Mouse (Mus musculus): ENCODE measurements around the gene Atf1. TPM values are rescaled to one million over a fixed set of nuclear protein-coding genes. Genes with fewer than 3 reads are reported as not detected.

Atf1 gene
- polyA plus RNA-seq, 1 experiment from 2014 or later = 47.4 TPM

DNA sequence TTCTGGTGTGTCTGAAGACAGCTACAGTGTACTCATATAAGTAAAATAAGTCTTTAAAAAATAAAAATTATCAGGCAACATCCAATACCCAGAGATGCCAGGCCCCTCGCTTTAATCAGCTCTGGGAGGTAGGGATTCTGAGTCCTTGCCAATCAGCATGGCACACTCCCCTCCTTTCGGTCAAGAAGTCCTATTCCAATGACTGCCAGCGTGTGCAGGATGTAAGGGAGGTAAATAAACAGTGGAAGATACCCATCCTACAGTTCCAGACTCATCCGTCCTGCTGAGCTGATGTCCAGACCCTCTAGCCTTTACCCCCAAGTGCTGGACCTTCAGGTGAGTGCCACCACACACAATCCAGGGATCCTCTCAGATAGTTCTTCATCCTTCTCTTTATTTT is 2.2 kb upstream of the Atf1 start:
- Histone ChIP-seq H3K27ac (ENCODE audit: low read depth) (no peak overlapping the region), H3K4me3 (ENCODE audit: low read depth, low read length) (no peak overlapping the region), H3K27me3 (replicated peaks; ENCODE audit: control insufficient read depth, insufficient read depth, low read length) (no peaks in the 10 kb centered on the region), H3K9ac (ENCODE audit: low read length) (no peak overlapping the region), H3K4me2 (ENCODE audit: low read length) (no peak overlapping the region), H3K4me1 (replicated peaks; ENCODE audit: control insufficient read depth, insufficient read depth, low read length) (peaks cover 8% of the 10 kb centered on the region), H3K9me3 (ENCODE audit: control insufficient read depth, low read length) (peaks cover 14% of the 10 kb centered on the region), H3K36me3 (ENCODE audit: control insufficient read depth, insufficient read depth, low read length) (no peaks in the 10 kb centered on the region)
- no peak for ATAC-seq (replicated peaks; ENCODE audit: low FRiP score, low TSS enrichment, low read depth)
- no peak for DNase-seq (ENCODE audit: low spot score)
- WGBS = 92% methylated on average over 4 of the region's 4 CpGs

DNA sequence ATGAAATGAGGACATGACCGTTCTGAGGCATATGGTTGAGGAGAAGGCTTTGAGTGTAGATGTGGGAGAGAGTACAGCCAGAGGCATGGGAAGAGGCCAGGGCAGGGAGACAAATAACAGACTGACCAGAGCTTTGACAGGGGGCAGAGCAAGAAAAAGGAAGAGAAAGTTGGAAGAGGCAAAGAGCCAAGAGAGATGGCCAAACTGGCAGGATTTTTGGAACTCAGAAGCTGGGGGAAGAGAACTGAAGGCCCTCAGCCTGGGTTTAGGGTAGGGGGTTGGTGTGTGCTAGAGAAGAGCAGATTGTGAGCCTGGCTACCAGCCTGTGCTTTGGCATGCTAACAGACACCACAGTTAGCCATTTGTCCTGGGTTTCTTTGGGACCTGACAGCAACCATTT is 1.7 kb upstream of the Atf1 start:
- Histone ChIP-seq H3K27me3 (replicated peaks; ENCODE audit: control insufficient read depth, insufficient read depth, low read length) (no peaks in the 10 kb centered on the region), H3K27ac (ENCODE audit: low read depth) (no peak overlapping the region), H3K4me1 (replicated peaks; ENCODE audit: control insufficient read depth, insufficient read depth, low read length) (peaks cover 8% of the 10 kb centered on the region), H3K4me2 (ENCODE audit: low read length) (no peak overlapping the region), H3K9me3 (ENCODE audit: control insufficient read depth, low read length) (peaks cover 14% of the 10 kb centered on the region), H3K9ac (ENCODE audit: low read length) (no peak overlapping the region), H3K4me3 (ENCODE audit: low read depth, low read length) (no peak overlapping the region), H3K36me3 (ENCODE audit: control insufficient read depth, insufficient read depth, low read length) (no peaks in the 10 kb centered on the region)
- DNase-seq (ENCODE audit: low spot score) = no peak
- WGBS = 92% methylated on average over 1 of the region's 1 CpGs
- no peak for ATAC-seq (replicated peaks; ENCODE audit: low FRiP score, low TSS enrichment, low read depth)

DNA sequence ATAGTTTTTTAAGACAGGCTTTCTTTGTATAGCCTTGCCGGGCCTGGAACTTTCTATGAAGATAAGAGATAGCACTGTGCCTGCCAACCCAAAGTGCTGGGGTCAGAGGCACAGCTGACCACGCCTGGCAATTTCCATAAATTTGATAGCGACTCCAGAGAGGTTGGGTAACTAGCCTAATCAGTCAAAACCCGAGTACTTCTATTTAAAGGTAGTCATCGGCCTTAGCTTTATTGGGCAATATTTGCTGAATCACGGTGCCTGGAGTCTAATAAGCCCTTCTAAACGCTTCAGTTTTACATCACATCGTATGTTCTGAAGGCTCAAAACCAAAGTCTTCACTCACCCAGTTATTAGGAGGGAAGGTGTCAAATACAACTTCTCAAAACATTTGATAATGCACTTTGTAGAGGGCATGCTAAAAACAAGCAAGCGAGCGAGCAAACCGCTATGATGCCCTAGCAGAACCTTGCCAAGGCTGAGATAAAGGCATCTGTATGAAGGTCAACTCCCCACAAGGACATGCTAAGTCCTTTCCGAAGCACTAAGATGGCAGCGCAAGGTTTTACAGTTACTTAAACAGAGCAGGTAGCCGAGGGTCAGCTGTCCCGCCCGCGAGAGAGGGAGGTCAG is 472 bp upstream of the Atf1 start:
- 2% methylated on average over 17 of the region's 17 CpGs for WGBS

DNA sequence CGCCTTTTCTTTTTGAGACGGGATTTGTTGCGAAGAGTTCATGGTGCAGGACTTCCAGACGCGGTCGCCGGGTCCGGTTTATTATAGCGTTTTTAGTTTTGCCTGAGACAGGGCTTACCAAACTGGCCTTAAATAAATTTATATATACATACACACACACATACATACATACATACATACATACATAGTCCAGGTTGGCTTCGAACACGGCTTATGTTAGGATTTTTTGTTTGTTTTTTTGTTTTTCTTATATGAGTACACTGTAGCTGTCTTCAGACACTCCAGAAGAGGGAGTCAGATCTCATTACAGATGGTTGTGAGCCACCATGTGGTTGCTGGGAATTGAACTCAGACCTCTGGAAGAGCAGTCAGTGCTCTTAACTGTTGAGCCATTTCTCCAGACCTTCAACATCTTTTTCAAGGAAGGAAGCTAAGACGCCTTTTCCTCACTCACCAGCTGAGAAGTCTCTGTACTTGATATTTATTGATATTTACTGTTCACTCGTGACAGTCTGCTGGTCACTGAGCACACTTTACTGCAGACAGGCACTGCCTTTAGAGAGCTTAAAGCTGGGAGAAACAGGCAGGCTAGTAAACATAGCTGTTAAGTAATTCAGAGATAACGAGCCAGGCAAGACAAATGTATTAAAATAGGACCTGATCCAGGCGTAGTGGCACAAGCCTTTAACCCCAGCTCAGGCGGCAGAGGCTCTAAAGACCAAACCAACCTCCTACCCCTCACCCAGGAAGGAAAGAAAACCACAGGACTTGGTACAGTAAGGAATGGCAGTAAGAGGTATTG is 1.1 kb downstream of the Atf1 start:
- H3K27me3 ChIP-seq (replicated peaks; ENCODE audit: control insufficient read depth, insufficient read depth, low read length) = no peaks in the 10 kb centered on the region

More for the DNA sequence above, 472 bp upstream of the Atf1 start:
- peak; percentile 53 for DNase-seq (ENCODE audit: low spot score)
- H3K4me3 ChIP-seq (ENCODE audit: low read depth, low read length) = peak overlapping the region; percentile 81
- peak; percentile 47 for ATAC-seq (replicated peaks; ENCODE audit: low FRiP score, low TSS enrichment, low read depth)
- H3K9ac ChIP-seq (ENCODE audit: low read length) = peak overlapping the region; percentile 99
- H3K27ac ChIP-seq (ENCODE audit: low read depth) = peak overlapping the region; percentile 99
- H3K9me3 ChIP-seq (ENCODE audit: control insufficient read depth, low read length) = peaks cover 13% of the 10 kb centered on the region
- H3K36me3 ChIP-seq (ENCODE audit: control insufficient read depth, insufficient read depth, low read length) = no peaks in the 10 kb centered on the region
- no peaks in the 10 kb centered on the region for H3K27me3 ChIP-seq (replicated peaks; ENCODE audit: control insufficient read depth, insufficient read depth, low read length)
- H3K4me2 ChIP-seq (ENCODE audit: low read length) = peak overlapping the region; percentile 71
- H3K4me1 ChIP-seq (replicated peaks; ENCODE audit: control insufficient read depth, insufficient read depth, low read length) = peaks cover 8% of the 10 kb centered on the region

DNA sequence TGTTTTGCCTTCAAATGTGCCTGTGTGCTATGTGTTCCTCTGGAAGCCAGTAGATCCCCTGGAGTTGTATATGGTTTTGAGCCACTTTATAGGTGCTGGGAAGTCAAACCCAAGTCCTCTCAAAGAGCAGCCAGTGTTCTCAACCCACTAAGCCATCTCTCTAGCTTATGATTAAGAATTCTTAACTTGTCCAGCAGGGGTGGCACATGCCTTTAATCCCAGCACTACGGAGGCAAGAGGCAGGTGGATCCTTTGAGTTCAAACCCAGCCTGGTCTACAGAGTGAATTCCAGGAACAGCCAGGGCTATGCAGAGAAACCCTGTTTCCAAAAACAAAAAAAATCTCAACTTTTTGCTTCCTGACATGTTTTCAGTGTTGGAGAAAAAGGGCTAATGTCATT is 3.0 kb downstream of the Atf1 start:
- H3K4me3 ChIP-seq (ENCODE audit: low read depth, low read length) = no peak overlapping the region
- no peak overlapping the region for H3K27ac ChIP-seq (ENCODE audit: low read depth)
- DNase-seq (ENCODE audit: low spot score) = no peak
- peaks cover 8% of the 10 kb centered on the region for H3K4me1 ChIP-seq (replicated peaks; ENCODE audit: control insufficient read depth, insufficient read depth, low read length)
- peaks cover 29% of the 10 kb centered on the region for H3K36me3 ChIP-seq (ENCODE audit: control insufficient read depth, insufficient read depth, low read length)
- H3K9ac ChIP-seq (ENCODE audit: low read length) = no peak overlapping the region
- ATAC-seq (replicated peaks; ENCODE audit: low FRiP score, low TSS enrichment, low read depth) = no peak
- H3K9me3 ChIP-seq (ENCODE audit: control insufficient read depth, low read length) = no peaks in the 10 kb centered on the region
- no peak overlapping the region for H3K4me2 ChIP-seq (ENCODE audit: low read length)
- no peaks in the 10 kb centered on the region for H3K27me3 ChIP-seq (replicated peaks; ENCODE audit: control insufficient read depth, insufficient read depth, low read length)
- 77% methylated on average over 1 of the region's 1 CpGs for WGBS

More for the DNA sequence above, 1.1 kb downstream of the Atf1 start:
- Histone ChIP-seq H3K36me3 (ENCODE audit: control insufficient read depth, insufficient read depth, low read length) (peaks cover 9% of the 10 kb centered on the region), H3K27ac (ENCODE audit: low read depth) (peak overlapping the region; percentile 99), H3K4me2 (ENCODE audit: low read length) (peak overlapping the region; percentile 53), H3K4me1 (replicated peaks; ENCODE audit: control insufficient read depth, insufficient read depth, low read length) (peaks cover 8% of the 10 kb centered on the region), H3K9ac (ENCODE audit: low read length) (peak overlapping the region; percentile 99), H3K9me3 (ENCODE audit: control insufficient read depth, low read length) (no peaks in the 10 kb centered on the region; the same call in 1 of the 2 replicates), H3K4me3 (ENCODE audit: low read depth, low read length) (peak overlapping the region; percentile 81)
- ATAC-seq (replicated peaks; ENCODE audit: low FRiP score, low TSS enrichment, low read depth) (0 out of 2 replicates have a peak, but pooled peaks have one; percentile 9), DNase-seq (ENCODE audit: low spot score) (peak; percentile 53)
- WGBS = 11% methylated on average over 16 of the region's 16 CpGs

DNA sequence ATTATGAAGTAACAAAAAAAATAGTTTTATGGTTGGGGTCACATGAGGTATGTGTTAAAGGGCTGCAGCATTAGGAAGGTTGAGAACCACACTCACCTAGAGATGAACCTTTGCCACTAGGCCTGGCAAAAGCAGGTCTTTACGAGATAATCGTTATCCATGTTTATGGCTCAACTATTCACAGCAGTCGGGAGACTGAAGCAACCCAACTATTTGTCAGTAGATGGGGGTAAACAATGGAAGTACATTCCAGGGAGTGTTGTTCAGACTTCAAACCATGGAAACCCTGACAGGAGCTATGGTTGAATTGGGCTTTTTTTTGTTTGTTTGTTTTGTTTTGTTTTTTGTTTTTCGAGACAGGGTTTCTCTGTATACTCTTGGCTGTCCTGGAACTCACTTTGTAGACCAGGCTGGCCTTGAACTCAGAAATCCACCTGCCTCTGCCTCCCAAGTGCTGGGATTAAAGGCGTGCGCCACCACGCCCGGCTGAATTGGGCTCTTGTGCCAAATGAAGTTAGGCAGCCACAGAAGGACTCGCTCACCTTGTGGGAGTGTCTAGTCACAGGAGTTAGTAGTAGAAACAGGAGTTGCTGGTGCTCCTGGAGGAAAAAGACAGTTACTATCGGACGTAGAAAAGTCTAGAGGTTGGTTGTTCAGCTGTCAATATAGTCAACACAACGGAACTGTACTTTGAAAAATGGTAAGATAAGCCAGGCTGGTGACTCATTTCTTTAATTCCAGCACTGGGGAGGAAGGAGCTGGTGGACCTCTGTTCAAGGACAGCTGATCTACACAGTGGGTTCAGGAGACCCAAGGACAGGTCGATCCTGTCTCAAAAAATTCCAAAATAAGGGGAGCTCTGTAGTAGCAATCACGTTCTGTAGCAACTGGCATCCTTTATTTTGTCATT is 4.3 kb downstream of the Atf1 start:
- 84% methylated on average over 14 of the region's 14 CpGs for WGBS
- Histone ChIP-seq H3K27ac (ENCODE audit: low read depth) (no peak overlapping the region), H3K36me3 (ENCODE audit: control insufficient read depth, insufficient read depth, low read length) (peaks cover 41% of the 10 kb centered on the region), H3K9ac (ENCODE audit: low read length) (no peak overlapping the region), H3K4me2 (ENCODE audit: low read length) (no peak overlapping the region), H3K4me1 (replicated peaks; ENCODE audit: control insufficient read depth, insufficient read depth, low read length) (peaks cover 8% of the 10 kb centered on the region), H3K4me3 (ENCODE audit: low read depth, low read length) (no peak overlapping the region), H3K9me3 (ENCODE audit: control insufficient read depth, low read length) (no peaks in the 10 kb centered on the region), H3K27me3 (replicated peaks; ENCODE audit: control insufficient read depth, insufficient read depth, low read length) (no peaks in the 10 kb centered on the region)
- ATAC-seq (replicated peaks; ENCODE audit: low FRiP score, low TSS enrichment, low read depth) (no peak), DNase-seq (ENCODE audit: low spot score) (no peak)

DNA sequence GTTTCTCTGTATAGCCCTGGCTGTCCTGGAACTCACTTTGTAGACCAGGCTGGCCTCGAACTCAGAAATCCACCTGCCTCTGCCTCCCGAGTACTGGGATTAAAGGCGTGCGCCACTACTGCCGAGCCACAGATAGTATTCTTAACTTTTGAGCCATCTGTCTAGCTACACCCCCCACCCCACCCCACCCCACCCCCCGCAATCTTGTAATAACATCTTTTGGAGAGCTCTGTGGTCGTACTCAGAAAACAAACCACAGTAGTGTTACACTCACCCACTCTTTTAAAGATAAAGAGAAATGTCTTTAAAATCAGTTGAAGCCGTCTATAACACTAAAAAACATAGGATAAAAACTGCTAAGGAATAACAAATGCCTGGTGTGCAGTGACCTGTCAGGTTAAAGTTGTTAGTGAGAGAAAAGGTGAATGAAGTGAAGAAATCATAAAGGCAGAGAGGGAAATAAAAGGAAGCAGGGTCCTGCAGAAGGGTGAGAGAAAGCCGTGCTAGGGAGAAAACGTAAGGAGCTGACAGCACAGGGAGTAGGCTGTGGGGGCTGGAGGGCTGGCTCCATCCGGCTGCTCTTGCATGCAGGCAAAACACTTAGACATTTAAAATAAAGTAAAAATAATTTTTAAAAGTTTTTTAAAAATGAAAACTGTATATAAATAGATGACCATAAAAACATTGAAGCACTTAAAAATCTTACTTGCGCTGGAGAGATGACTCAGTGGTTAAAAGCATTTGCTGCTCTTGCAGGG is 7.8 kb downstream of the Atf1 start:
- H3K36me3 ChIP-seq (ENCODE audit: control insufficient read depth, insufficient read depth, low read length) = peaks cover 63% of the 10 kb centered on the region
- no peak overlapping the region for H3K27ac ChIP-seq (ENCODE audit: low read depth)
- H3K27me3 ChIP-seq (replicated peaks; ENCODE audit: control insufficient read depth, insufficient read depth, low read length) = no peaks in the 10 kb centered on the region
- WGBS = 89% methylated on average over 12 of the region's 12 CpGs
- H3K9me3 ChIP-seq (ENCODE audit: control insufficient read depth, low read length) = no peaks in the 10 kb centered on the region
- no peak overlapping the region for H3K9ac ChIP-seq (ENCODE audit: low read length)
- ATAC-seq (replicated peaks; ENCODE audit: low FRiP score, low TSS enrichment, low read depth) (no peak), DNase-seq (ENCODE audit: low spot score) (no peak)
- H3K4me2 ChIP-seq (ENCODE audit: low read length) = no peak overlapping the region
- H3K4me3 ChIP-seq (ENCODE audit: low read depth, low read length) = no peak overlapping the region
- no peaks in the 10 kb centered on the region for H3K4me1 ChIP-seq (replicated peaks; ENCODE audit: control insufficient read depth, insufficient read depth, low read length)

DNA sequence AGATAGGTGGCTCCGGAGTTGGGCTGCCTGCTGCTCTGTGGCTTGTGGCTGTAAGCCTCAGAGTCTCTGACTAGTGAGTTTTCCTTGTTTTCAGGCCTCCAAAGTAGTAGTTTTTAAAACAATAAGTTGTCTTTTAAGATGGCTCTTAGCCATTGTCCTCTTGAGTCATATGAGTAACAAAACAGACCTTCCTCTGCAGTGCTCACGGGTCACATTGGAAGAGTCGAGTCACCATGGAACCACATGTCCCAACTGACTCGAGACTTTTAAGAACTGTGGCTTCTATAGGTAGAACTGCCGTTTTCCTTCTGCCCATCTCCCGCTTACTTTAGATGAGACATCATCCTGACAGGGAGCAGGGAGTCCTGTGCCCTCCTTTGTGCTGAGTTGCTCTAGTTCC is 9.3 kb downstream of the Atf1 start:
- H3K36me3 ChIP-seq (ENCODE audit: control insufficient read depth, insufficient read depth, low read length) = peaks cover 79% of the 10 kb centered on the region
- no peak overlapping the region for H3K27ac ChIP-seq (ENCODE audit: low read depth)
- H3K9ac ChIP-seq (ENCODE audit: low read length) = no peak overlapping the region
- 85% methylated on average over 6 of the region's 6 CpGs for WGBS
- ATAC-seq (replicated peaks; ENCODE audit: low FRiP score, low TSS enrichment, low read depth) = no peak
- no peak overlapping the region for H3K4me3 ChIP-seq (ENCODE audit: low read depth, low read length)
- H3K9me3 ChIP-seq (ENCODE audit: control insufficient read depth, low read length) = no peaks in the 10 kb centered on the region
- no peaks in the 10 kb centered on the region for H3K4me1 ChIP-seq (replicated peaks; ENCODE audit: control insufficient read depth, insufficient read depth, low read length)
- no peak overlapping the region for H3K4me2 ChIP-seq (ENCODE audit: low read length)
- H3K27me3 ChIP-seq (replicated peaks; ENCODE audit: control insufficient read depth, insufficient read depth, low read length) = no peaks in the 10 kb centered on the region
- DNase-seq (ENCODE audit: low spot score) = no peak
